Mouse (Mus musculus): ENCODE measurements around the gene Calm2.

Calm2 gene

GRCm38 (mm10) chr17:87458911-87459749 is 12.4 kb upstream of the Calm2 start:
- DNase-seq: peak; percentile 64

DNA sequence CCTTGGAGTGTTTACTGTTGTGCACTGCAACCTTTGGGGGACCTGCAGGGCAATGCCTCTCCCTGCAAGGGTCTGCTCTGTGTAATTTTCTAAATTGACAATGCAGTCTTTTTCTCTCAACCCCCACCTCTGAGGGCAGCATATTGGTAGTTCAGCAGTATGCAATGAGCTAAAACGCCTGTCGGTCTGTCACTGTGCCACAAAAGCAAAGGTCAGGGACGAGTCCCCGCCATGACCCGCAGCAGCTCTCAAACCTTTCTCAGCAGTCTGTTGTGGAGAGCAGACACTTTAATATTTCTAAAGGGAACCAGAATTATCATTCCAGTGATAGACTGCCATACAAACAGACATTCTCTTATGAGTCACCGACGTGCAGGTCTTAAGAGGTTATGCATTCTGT is 11.2 kb upstream of the Calm2 start:
- peak; percentile 16 for DNase-seq

DNA sequence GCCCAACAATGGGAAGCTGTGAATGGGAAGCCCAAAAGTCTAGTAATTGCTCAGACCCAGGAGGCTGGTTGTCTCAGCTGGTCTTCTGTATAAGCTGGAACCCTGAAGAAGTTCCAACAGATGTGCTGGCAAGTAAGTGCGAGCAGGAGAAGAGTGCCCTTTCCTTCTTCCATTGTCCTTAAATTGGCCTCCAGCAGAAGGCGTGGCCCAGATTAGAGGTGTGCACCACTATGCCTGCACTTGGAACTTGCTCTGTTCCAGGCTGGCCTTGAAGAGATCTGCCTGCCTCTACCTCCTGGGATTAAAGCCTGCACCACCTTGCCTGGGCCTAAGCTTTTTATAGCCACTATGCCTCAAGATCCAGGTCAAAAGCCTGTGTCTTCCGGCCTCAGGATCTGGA is 7.4 kb upstream of the Calm2 start:
- no peak for DNase-seq

GRCm38 (mm10) chr17:87453336-87453735 is 6.6 kb upstream of the Calm2 start:
- DNase-seq: no peak

- DNase-seq: no peak
Measured at GRCm38 (mm10) chr17:87448881-87449280, 2.1 kb upstream of the Calm2 start.

- DNase-seq: no peak
Measured at GRCm38 (mm10) chr17:87448339-87448738, 1.6 kb upstream of the Calm2 start.

- no peak for DNase-seq
Measured at GRCm38 (mm10) chr17:87447612-87448200, 971 bp upstream of the Calm2 start.

- peak; percentile 82 for DNase-seq
Measured at GRCm38 (mm10) chr17:87445917-87446766, 593 bp downstream of the Calm2 start.

DNA sequence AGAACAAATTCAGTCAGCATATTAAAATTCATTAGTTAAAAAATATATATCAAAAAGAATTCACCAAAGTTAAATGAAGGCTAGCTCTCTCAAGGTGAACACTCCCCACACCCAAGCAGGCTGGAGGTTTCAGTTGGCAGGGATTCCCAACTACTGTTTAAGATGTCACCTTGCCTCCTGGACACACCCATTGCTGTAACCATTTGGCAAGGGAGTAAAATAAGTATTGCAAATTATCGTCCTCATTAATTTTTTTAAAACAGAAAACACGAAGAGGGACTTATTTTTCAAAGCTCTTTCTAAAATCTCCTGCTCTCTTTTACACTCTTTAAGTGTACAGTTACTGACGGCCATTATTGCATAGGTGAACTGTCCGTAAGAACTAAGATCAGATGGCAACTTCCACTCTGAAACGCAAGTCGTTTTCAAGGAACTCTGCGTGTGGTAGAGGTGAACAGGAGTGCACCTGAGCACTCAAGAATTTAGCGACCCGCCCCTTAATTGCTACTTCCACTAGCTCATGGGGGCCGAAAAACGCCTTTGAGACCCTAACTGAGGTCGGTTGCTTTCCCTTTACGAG is 1.3 kb downstream of the Calm2 start:
- peak; percentile 23 for DNase-seq

GRCm38 (mm10) chr17:87444763-87445162 is 2.0 kb downstream of the Calm2 start:
- DNase-seq: no peak

- no peak for DNase-seq
Measured at GRCm38 (mm10) chr17:87441537-87441936, 5.2 kb downstream of the Calm2 start.

- no peak for DNase-seq
Measured at GRCm38 (mm10) chr17:87439441-87439840, 7.3 kb downstream of the Calm2 start.

GRCm38 (mm10) chr17:87433929-87434328 is 12.8 kb downstream of the Calm2 start:
- DNase-seq: no peak

GRCm38 (mm10) chr17:87432743-87433142 is 14.0 kb downstream of the Calm2 start:
- DNase-seq: no peak

GRCm38 (mm10) chr17:87432314-87432713 is 14.4 kb downstream of the Calm2 start:
- no peak for DNase-seq

DNA sequence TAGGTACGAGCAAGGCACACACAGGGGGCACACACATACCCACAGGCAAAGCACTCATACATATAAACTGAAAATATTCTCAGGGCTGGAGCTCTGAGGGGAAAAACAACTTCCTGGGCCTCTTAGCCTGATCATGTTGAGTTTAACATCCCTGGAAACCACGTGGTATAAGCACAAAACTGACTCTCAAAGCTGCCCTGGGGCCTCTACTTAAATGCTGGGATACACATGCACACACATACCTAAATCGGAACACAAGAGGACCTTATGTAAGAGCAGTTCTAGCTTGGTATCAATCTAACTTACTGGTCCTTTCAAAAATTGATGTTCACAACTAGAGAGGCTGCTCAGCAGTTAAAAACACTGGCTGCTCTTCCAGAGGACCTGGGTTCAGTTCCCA is 17.3 kb downstream of the Calm2 start:
- DNase-seq: no peak

DNA sequence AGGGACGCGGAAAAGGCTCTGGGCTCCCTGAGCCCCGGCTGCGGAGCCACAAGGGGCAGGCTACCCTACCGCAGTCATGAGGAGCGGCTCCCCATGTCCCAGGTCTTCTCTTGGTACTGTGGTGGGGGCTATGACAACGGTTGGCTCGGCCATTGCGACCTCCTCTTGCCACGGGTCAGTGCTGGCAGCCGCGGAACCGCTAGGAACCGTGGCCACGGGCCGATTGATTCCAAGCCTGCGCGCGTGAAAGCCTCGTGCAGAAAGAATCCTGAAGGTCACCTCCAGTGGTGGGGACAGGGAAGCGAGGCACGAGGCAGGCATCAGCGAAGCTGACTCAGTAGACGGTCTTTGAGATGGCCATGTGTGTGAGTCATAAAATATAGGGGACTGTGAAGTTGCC is 19.2 kb downstream of the Calm2 start, which contains the start of gene Stpg4:
Stpg4 (minus strand) TSS at position 231 of the 400 bp plus-strand sequence.
- DNase-seq: peak; percentile 13

DNA sequence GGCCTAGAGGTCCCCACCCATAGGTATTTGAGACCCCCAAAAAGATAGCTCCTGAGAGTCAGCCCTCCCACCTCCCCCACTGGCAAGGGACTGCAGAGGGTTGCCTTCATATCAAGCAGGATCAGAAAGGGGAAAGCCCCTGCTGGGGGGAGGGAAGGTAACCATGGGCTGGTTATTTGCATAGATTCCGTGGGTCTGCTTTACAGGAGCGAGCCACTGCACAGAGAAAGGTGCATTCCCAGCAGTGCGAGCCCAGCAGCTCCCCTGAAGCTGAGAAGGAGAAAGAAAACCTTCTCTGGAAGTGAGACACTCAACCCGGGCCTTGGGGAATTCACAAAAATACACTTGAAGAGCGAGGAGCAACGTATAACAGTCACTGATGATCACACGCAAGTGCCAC is 28.7 kb downstream of the Calm2 start:
- DNase-seq: no peak

- no peak for DNase-seq
Measured at GRCm38 (mm10) chr17:87406646-87407045, 40.1 kb downstream of the Calm2 start.

DNA sequence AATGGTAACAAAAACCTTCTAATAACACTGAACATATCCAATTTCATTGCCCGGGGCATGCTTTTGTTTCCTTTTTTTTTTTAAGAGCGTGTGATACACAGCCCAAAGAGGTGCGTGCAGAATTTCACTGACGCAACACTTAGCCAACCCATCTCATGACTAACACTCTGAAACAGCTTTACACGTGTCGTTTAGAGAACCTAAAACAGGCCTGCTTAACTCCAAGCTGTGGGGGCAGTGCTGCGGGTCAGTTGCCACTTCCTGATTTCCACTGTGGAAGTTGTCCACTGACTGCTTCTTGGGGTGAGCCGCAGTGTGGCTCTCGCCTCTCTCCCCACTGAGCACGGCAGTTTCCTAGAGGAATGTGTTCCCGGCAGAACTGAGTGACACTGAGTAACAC is 41.2 kb downstream of the Calm2 start:
- no peak for DNase-seq

GRCm38 (mm10) chr17:87403462-87403861 is 43.3 kb downstream of the Calm2 start:
- DNase-seq: no peak

GRCm38 (mm10) chr17:87402444-87402843 is 44.3 kb downstream of the Calm2 start:
- no peak for DNase-seq

DNA sequence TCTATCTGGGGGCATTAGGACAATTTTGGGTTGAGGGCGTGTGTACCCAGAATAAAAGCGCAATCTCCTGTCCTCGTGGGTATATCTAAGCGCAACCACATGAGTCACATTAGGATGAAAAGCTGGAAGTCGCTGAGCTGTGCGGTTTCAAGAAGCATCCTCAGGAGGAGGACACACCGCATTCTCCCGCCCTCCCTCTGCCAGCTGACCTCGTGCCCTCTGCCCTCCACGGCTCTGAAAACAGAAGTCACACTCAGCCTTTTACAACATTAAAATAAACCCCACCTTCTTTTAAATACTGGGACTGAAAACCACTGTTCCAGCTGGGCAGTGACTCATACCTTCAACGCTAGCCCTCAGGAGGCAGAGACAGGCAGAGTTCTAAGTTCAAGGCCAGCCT is 49.6 kb downstream of the Calm2 start:
- DNase-seq: no peak

Measured in kidney, postnatal 14 days (tissue).